Mouse (Mus musculus): ENCODE measurements at regions not wholly inside any gene's neighbourhood (a gene's known extent, or its start where the extent isn't known, plus 50 kb on each side); places are given as distances from the start of the nearest gene placed in this dataset.

DNA sequence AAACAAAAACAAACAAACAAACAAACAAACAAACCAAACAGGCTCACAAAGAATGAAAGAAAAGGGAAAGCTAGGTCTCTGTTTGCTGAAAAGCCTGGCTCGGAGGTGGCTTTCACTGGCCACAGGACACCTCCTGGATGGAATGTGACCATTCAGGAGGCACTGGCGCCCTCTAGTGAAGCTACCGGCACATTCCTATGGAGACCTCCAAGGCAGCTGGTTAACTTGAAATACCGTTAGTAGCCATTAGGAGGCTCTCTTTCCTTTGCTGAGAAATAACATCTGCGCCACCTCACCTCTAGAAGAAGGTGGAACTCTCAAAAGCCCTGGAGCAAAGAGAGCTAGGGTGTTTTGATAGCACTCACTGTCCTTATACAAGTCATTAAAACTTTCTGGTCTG lies 279.8 kb downstream of the Drd1 start:
- WGBS, result 35% methylated on average over 5 of the region's 5 CpGs
- no peak overlapping the region for H3K27ac ChIP-seq (replicated peaks)
- DNase-seq (ENCODE audit: low spot score), result peak; percentile 77
- H3K9me3 ChIP-seq, result no peaks in the 10 kb centered on the region
- H3K4me3 ChIP-seq, result no peak overlapping the region
- no peaks in the 10 kb centered on the region for H3K36me3 ChIP-seq (replicated peaks)
- H3K27me3 ChIP-seq (replicated peaks; ENCODE audit: low read depth, poor library complexity, severe bottlenecking), result no peaks in the 10 kb centered on the region
- 0 out of 2 replicates have a peak, but pooled peaks cover 2% of the 10 kb centered on the region for H3K4me1 ChIP-seq

DNA sequence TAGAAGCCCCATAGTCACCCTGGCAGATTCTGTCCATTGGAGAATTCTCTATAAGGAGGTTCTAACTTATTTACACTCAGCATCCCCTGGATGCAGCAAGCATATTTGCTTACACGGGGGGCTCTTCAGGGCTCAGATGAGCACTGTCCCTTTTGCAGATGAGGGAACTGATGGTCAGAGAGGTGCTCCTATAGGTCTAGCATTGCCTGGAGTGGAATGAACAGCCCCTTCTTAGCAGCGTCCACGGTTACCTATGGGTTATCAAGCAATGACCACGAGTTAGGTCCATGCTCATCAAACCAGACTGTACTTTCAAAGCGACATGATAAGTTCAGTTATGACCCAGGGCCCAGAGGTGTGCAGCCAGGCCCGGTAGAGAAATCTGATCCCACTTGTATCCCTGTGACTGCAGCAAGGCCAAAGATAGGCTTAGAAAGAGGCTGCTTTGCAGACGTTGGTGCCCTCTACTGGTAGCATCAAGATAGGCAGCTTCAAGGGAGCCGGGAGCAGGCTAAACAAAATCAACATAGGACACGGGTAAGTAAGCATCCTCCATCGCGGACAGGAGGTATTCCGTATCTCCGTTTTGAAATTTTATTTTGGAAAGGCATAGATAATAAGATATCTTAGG lies 290.8 kb downstream of the Drd1 start:
- 24% methylated on average over 13 of the region's 13 CpGs for WGBS
- H3K4me1 ChIP-seq, result peaks cover 8% of the 10 kb centered on the region
- H3K27ac ChIP-seq (replicated peaks), result no peak overlapping the region

DNA sequence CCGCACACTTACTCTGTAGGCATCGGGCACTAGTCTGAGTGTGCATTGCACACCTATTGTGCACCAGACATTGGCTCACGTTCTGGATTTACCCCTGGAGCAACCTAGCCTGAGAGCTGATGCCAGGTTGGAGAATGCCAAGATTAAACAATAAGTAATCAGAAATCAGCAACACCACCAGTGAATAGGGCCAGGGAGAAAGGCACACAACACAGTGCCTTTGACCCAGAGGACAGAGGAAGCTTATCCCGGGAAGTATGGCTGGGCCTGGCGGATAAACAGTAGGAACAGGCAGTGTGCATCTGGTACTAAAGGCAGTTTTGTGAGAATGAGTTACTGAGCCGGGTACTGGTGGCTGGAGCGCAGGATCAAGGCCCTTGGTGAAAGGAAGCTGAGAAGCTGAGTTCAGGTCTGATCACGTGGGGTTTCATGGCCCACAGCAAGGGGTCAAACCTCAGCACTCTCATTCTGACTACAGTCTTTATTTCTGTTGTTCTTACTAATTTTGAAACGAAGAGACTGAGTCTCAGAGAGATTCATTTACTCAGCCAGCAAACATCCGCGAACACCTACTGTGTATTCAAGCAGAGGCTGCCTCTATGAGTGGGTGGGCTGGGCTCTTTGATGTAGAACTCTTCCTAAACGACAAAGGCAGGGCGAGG lies 284.8 kb upstream of the Msx2 start:
- no peaks in the 10 kb centered on the region for H3K9me3 ChIP-seq
- no peak overlapping the region for H3K27ac ChIP-seq (replicated peaks)
- H3K4me1 ChIP-seq, result peaks cover 42% of the 10 kb centered on the region
- H3K4me3 ChIP-seq, result no peak overlapping the region
- DNase-seq (ENCODE audit: low spot score), result no peak
- no peaks in the 10 kb centered on the region for H3K36me3 ChIP-seq (replicated peaks)
- WGBS, result 74% methylated on average over 13 of the region's 13 CpGs
- H3K27me3 ChIP-seq (replicated peaks; ENCODE audit: low read depth, poor library complexity, severe bottlenecking), result peaks cover 10% of the 10 kb centered on the region

More for the DNA sequence above, 290.8 kb downstream of the Drd1 start:
- no peaks in the 10 kb centered on the region for H3K9me3 ChIP-seq
- H3K27me3 ChIP-seq (replicated peaks; ENCODE audit: low read depth, poor library complexity, severe bottlenecking), result peaks cover 16% of the 10 kb centered on the region
- no peaks in the 10 kb centered on the region for H3K36me3 ChIP-seq (replicated peaks)
- H3K4me3 ChIP-seq, result no peak overlapping the region
- DNase-seq (ENCODE audit: low spot score), result peak; percentile 83

DNA sequence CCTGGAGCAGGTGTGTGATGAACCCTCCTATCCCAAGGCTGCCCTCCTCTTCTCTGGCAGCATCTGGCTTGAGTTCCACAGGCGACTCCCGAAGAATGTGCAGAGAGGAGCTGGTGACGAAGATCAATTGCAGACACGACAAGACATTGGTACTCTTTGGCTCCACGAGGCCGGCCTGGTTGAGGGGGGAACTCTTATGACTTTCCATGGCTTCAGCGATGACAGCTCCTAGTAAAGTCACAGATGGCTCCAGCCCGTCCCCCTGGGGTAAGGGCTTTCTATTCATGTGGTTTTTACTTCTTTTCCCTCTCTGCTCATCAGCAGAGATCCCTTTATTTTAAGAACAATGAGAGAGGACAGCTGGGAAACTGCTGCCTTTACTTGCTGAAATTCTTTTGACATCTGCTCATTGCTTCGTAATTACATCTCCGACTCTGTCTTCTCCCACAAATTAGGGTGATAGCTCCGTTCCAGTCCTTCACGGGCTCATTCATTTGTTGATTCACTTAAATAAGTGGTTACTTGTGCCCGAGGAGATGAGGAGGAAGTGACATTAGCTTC lies 284.2 kb upstream of the Msx2 start:
- Histone ChIP-seq H3K4me3 (no peak overlapping the region), H3K27me3 (replicated peaks; ENCODE audit: low read depth, poor library complexity, severe bottlenecking) (peaks cover 10% of the 10 kb centered on the region), H3K36me3 (replicated peaks) (no peaks in the 10 kb centered on the region), H3K27ac (replicated peaks) (no peak overlapping the region), H3K4me1 (peaks cover 42% of the 10 kb centered on the region), H3K9me3 (no peaks in the 10 kb centered on the region)
- 54% methylated on average over 13 of the region's 13 CpGs for WGBS
- no peak for DNase-seq (ENCODE audit: low spot score)

DNA sequence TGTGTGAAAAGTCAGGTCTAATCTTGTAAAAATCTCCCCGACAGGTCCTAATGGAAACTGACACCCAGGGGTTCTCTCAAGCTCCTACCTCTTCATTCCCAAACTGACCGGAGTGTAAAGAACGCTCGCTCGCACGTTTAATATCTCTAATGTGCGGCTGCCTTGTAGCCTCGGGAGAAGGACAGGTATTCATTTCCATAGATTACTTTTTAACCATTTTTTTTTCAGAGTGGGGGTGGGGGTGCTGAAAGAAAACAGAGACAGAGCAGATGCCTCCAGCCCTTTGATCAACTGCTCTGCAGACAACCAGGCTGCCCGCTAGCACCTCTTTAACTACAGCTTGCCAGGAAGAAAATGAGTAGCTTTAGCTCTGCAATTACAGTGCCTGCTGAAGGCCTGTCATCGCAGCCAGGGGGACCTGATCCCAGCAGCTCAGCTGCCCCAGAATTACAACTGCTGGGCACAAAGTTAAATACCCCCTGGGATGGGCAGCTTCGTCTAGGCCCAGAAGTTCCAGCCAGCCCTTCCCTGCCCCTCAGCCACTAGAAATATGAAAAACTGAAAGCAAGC lies 282.3 kb upstream of the Msx2 start:
- WGBS, result 50% methylated on average over 11 of the region's 11 CpGs
- peaks cover 42% of the 10 kb centered on the region for H3K4me1 ChIP-seq
- no peaks in the 10 kb centered on the region for H3K36me3 ChIP-seq (replicated peaks)
- peaks cover 10% of the 10 kb centered on the region for H3K27me3 ChIP-seq (replicated peaks; ENCODE audit: low read depth, poor library complexity, severe bottlenecking)
- no peak overlapping the region for H3K4me3 ChIP-seq
- DNase-seq (ENCODE audit: low spot score), result peak; percentile 47
- H3K27ac ChIP-seq (replicated peaks), result peak overlapping the region; percentile 70
- H3K9me3 ChIP-seq, result no peaks in the 10 kb centered on the region

DNA sequence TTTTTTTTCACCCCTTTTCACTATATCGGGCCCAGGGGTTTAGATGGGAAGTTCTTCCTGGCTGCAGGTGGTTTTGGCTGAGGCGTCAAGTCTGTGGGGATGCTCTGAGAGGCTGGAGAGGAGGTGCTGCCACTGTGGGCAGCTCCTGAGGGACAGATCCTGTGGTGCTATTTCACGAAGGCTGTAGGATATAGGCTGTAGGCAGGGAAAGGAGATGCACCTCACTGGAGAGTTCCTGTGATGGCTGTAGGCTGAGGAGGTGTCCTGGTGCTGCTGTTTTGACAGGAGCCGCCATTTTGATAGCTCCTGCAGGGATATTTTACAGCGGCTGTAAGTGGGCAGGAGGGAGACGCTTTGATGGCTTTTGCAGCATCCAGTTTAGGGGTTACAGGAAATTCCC lies 280.2 kb upstream of the Msx2 start:
- peak; percentile 7 for DNase-seq (ENCODE audit: low spot score)
- Histone ChIP-seq H3K4me3 (no peak overlapping the region), H3K27ac (replicated peaks) (no peak overlapping the region), H3K4me1 (peaks cover 42% of the 10 kb centered on the region), H3K27me3 (replicated peaks; ENCODE audit: low read depth, poor library complexity, severe bottlenecking) (peaks cover 10% of the 10 kb centered on the region), H3K36me3 (replicated peaks) (no peaks in the 10 kb centered on the region), H3K9me3 (no peaks in the 10 kb centered on the region)
- 78% methylated on average over 6 of the region's 6 CpGs for WGBS

DNA sequence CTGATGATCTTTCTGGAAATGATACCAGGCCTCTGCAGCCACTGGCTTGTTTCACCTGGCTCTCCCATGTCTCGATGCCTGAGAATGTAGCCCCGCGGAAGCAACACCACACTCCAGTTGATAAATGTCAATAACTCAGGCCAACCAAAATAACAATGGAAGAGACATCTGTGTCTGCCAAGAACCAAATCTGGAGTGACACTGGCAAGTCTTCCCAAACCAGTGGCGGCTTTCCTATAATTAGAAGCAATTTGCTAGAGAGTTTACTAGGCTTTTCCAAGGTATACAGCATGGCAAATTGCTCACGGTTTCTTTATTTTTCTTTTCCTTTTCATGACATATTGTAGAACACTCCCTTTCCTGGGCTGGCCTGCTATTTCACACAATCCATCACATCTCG lies 268.1 kb upstream of the Msx2 start:
- no peak overlapping the region for H3K4me3 ChIP-seq
- no peak for DNase-seq (ENCODE audit: low spot score)
- H3K4me1 ChIP-seq, result no peaks in the 10 kb centered on the region
- H3K27ac ChIP-seq (replicated peaks), result no peak overlapping the region
- no peaks in the 10 kb centered on the region for H3K36me3 ChIP-seq (replicated peaks)
- WGBS, result 84% methylated on average over 6 of the region's 6 CpGs
- no peaks in the 10 kb centered on the region for H3K9me3 ChIP-seq
- no peaks in the 10 kb centered on the region for H3K27me3 ChIP-seq (replicated peaks; ENCODE audit: low read depth, poor library complexity, severe bottlenecking)

DNA sequence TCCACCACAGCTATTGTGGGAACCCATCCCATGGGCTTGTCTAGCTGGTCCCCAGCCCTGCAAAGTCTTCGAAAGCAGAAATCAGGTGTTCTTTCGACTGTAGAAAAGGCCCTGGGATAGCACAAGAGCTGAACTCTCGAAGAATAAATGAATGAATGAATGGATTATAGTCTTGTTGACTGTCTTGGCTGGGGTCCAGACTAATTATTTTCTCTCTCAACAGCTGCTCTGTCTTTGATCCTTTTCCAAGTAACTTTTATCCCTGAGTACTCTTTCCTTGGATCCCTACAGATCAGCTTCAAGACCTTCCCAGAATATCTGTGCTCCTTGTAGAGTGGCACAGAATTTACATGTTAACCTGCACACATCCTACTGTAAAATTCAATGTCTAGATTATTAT lies 266.3 kb upstream of the Msx2 start:
- no peaks in the 10 kb centered on the region for H3K36me3 ChIP-seq (replicated peaks)
- no peaks in the 10 kb centered on the region for H3K9me3 ChIP-seq
- H3K27ac ChIP-seq (replicated peaks), result no peak overlapping the region
- H3K4me1 ChIP-seq, result no peaks in the 10 kb centered on the region
- no peaks in the 10 kb centered on the region for H3K27me3 ChIP-seq (replicated peaks; ENCODE audit: low read depth, poor library complexity, severe bottlenecking)
- DNase-seq (ENCODE audit: low spot score), result no peak
- H3K4me3 ChIP-seq, result no peak overlapping the region
- 87% methylated on average over 3 of the region's 3 CpGs for WGBS

DNA sequence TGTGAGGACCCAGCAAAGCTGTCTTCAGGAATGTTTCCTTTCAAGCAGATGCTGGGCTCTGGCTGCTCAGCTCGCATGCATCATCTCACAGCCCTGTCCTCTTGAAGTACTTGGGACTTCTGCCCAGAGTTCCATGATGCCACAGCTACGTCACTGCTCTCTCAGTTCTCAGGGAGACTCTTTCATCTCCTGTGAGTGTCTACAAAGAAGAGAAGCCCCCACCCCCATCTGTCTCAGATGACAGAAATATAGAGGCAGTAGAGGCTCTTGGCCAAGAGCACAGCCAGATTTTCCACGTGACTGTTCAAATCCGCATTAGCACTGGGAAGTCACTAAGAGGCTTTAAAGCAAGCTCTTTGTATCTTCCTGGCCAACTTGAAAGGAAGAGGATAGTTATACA lies 262.1 kb upstream of the Msx2 start:
- Histone ChIP-seq H3K27me3 (replicated peaks; ENCODE audit: low read depth, poor library complexity, severe bottlenecking) (no peaks in the 10 kb centered on the region), H3K9me3 (no peaks in the 10 kb centered on the region), H3K4me3 (no peak overlapping the region), H3K36me3 (replicated peaks) (no peaks in the 10 kb centered on the region), H3K4me1 (no peaks in the 10 kb centered on the region; the same call in 1 of the 2 replicates), H3K27ac (replicated peaks) (no peak overlapping the region)
- peak; percentile 2 for DNase-seq (ENCODE audit: low spot score)
- WGBS, result 74% methylated on average over 4 of the region's 4 CpGs

DNA sequence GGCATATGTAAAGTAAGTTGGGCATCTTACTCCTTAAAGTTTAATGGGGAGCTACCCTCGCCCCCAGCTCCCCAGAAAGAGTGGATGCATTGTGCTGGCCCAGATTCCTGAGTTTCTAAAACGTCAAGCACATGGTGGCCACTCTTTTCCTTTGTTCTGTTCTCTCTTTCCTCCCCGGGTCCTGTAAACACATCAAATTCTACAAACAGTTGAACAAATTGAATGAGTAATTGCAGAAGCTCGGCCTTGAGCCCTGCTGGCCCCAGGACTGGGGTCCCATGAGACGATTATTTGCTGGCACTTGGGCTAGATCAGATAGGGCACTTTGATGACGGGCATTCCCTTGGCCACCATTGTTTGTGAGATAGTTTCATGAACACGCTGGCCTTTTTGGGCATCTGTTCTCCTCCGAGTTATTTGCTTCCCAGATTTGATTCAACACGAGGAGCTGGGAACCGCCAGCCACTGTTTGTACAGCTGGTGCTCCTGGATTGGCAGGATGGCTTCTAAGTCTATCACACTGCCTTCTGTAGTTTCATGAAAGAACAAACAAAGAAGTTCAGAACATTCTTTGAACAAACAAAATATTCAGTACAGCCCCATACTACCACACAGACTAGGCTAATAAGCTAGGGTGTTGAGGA lies 257.5 kb upstream of the Msx2 start:
- 59% methylated on average over 10 of the region's 10 CpGs for WGBS
- DNase-seq (ENCODE audit: low spot score), result peak; percentile 26
- H3K4me3 ChIP-seq, result no peak overlapping the region
- H3K27ac ChIP-seq (replicated peaks), result no peak overlapping the region; the same call in 1 of the 2 replicates
- H3K36me3 ChIP-seq (replicated peaks), result no peaks in the 10 kb centered on the region
- no peaks in the 10 kb centered on the region for H3K9me3 ChIP-seq
- H3K27me3 ChIP-seq (replicated peaks; ENCODE audit: low read depth, poor library complexity, severe bottlenecking), result no peaks in the 10 kb centered on the region
- peaks cover 7% of the 10 kb centered on the region; the same call in 1 of the 2 replicates for H3K4me1 ChIP-seq

DNA sequence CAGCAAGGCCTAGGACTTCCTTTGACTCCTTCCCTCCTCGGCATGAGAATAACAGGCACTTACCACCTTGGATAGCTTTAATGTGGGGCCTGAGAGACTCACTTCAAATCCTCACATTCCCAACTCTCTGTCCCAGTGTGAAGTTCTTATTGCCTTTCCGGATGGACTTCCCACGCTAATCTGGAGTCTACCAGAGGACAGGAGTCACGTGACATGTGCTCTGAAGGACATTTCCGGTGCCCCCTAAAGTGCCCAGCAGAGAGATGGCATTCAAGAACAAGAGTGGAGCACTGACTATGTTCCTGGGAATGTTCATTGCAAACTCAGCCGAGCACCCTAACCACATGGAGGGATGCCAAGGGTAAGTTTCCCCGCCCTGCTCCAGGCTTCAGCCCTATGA lies 257.0 kb upstream of the Msx2 start:
- H3K36me3 ChIP-seq (replicated peaks), result no peaks in the 10 kb centered on the region
- H3K4me3 ChIP-seq, result no peak overlapping the region
- H3K27ac ChIP-seq (replicated peaks), result no peak overlapping the region; the same call in 1 of the 2 replicates
- 90% methylated on average over 7 of the region's 7 CpGs for WGBS
- no peak for DNase-seq (ENCODE audit: low spot score)
- peaks cover 7% of the 10 kb centered on the region; the same call in 1 of the 2 replicates for H3K4me1 ChIP-seq
- no peaks in the 10 kb centered on the region for H3K9me3 ChIP-seq
- H3K27me3 ChIP-seq (replicated peaks; ENCODE audit: low read depth, poor library complexity, severe bottlenecking), result no peaks in the 10 kb centered on the region

DNA sequence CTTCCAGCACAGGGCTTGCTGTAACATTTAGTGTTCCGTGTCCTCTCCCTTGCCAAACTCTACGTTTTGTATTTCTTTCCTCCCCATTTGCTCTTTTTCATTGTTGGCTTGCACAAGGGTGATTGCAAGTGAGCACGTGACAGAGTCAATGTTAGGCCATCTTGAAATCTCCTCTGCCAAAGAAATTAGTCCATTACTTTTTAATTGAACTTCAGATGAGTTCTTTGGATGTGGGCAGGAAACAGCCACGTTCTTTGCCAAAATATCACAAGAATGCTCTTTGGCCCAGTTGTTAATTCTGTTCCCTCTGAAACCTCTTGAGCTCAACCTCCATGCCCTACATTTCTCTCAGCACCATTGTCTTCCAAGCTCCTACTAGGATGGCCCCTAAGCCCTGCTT lies 253.2 kb upstream of the Msx2 start:
- Histone ChIP-seq H3K36me3 (replicated peaks) (no peaks in the 10 kb centered on the region), H3K4me1 (peaks cover 17% of the 10 kb centered on the region), H3K27me3 (replicated peaks; ENCODE audit: low read depth, poor library complexity, severe bottlenecking) (0 out of 2 replicates have a peak, but pooled peaks cover 3% of the 10 kb centered on the region), H3K27ac (replicated peaks) (no peak overlapping the region), H3K9me3 (no peaks in the 10 kb centered on the region), H3K4me3 (no peak overlapping the region)
- 86% methylated on average over 4 of the region's 4 CpGs for WGBS
- DNase-seq (ENCODE audit: low spot score), result no peak

Measured in embryonic facial prominence, embryonic 10.5 days (tissue).